Mouse (Mus musculus): ENCODE measurements around the gene Phb2. TPM values are rescaled to one million over a fixed set of nuclear protein-coding genes. Genes with fewer than 3 reads are reported as not detected.

The Phb2 gene
- polyA plus RNA-seq, 1 experiment from 2014 or later, result 335 TPM

DNA sequence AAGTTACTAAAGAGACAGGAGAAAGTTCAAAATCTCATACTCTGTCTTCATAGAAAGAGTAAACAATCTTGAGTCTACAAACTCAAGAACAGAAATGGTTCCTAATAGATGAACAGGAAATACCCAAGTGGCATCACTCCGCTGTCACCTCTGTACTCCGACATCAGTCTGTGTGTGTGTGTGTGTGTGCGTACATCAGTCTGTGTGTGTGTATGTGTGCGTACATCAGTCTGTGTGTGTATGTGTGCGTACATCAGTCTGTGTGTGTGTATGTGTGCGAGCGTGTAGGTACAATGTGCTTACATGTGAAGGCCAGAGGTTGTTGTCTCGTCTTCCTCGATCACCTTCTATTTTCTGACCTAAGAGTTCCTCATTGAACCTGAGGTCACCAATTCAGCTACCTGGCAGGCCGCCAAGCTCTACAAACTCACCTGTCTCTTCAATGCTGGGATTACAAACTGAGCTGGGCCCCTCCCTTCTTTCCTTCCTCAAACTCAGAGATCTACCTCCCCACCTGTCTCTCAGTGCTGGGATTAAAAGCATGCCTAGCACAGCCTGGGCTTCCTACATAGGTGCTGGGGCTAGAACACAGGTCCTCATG is 3.7 kb upstream of the Phb2 start:
- ATAC-seq (replicated peaks; ENCODE audit: insufficient number of reproducible peaks, low FRiP score, low TSS enrichment), result no peak
- WGBS (ENCODE audit: insufficient replicate concordance), result 94% methylated on average over 10 of the region's 10 CpGs
- no peak overlapping the region for H3K9ac ChIP-seq (ENCODE audit: low read depth, low read length)
- no peak overlapping the region for H3K27ac ChIP-seq (ENCODE audit: low read depth, low read length)
- H3K9me3 ChIP-seq (replicated peaks; ENCODE audit: control insufficient read depth, low read length), result no peaks in the 10 kb centered on the region
- peaks cover 8% of the 10 kb centered on the region for H3K4me1 ChIP-seq (ENCODE audit: control insufficient read depth, insufficient read depth, low read length)
- H3K4me3 ChIP-seq (ENCODE audit: low read depth, low read length), result no peak overlapping the region
- no peak overlapping the region for H3K4me2 ChIP-seq
- H3K36me3 ChIP-seq (ENCODE audit: control insufficient read depth, insufficient read depth, low read length), result peaks cover 20% of the 10 kb centered on the region
- H3K27me3 ChIP-seq (ENCODE audit: control insufficient read depth, insufficient read depth, low read length), result no peaks in the 10 kb centered on the region

DNA sequence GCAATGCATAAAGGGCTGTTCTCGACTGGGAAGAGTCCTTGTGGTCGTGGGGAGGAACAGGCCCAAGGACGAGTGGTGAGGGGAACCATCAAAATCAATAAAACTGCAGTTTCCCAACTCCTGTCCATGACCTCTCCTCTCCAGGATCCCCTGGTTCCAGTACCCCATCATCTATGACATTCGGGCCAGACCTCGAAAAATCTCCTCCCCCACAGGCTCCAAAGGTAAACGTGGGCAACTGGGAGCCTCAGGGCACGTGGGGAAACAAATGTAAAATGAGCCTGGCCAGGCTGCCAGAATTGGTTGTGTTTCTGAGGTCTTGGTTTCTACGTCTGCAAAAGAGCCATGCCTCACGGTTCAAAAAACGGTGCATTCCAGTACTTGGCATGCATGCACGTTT is 782 bp downstream of the Phb2 start:
- Histone ChIP-seq H3K27ac (ENCODE audit: low read depth, low read length) (peak overlapping the region; percentile 64), H3K9me3 (replicated peaks; ENCODE audit: control insufficient read depth, low read length) (no peaks in the 10 kb centered on the region), H3K9ac (ENCODE audit: low read depth, low read length) (peak overlapping the region; percentile 98), H3K4me1 (ENCODE audit: control insufficient read depth, insufficient read depth, low read length) (peaks cover 13% of the 10 kb centered on the region), H3K4me2 (peak overlapping the region; percentile 92), H3K4me3 (ENCODE audit: low read depth, low read length) (peak overlapping the region; percentile 63), H3K27me3 (ENCODE audit: control insufficient read depth, insufficient read depth, low read length) (no peaks in the 10 kb centered on the region), H3K36me3 (ENCODE audit: control insufficient read depth, insufficient read depth, low read length) (peaks cover 21% of the 10 kb centered on the region)
- WGBS (ENCODE audit: insufficient replicate concordance), result 15% methylated on average over 11 of the region's 11 CpGs
- ATAC-seq (replicated peaks; ENCODE audit: insufficient number of reproducible peaks, low FRiP score, low TSS enrichment), result no peak

DNA sequence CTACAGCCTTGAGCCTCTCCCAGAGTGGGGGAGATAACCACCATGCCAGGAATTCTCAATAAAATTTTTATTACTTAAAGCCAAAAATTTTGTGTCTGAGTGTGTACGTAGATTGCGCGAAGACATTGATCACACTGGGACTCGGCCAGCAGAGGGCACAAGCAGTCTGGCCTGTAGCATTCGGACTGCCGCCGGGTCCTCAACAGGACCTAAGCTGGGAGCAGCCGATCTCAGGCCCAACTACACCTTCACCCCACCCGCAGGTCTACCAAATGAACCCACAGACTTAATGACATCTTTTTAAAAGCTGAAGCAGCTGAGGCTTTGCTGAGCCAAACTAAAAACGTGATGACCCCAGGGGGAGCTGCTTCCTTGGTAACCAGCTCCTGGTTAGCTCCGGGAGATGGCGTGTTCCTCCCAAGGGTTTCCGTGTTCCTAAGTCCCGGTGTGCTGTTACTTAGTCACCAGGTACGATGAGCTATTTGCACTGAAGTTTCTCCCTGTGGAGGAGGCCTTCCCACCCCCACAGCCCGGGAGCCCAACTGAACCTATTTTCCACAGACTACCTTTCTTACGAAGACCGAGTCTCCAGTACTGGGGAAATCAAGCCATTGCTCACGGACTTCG is 4.8 kb downstream of the Phb2 start:
- WGBS (ENCODE audit: insufficient replicate concordance), result 69% methylated on average over 20 of the region's 20 CpGs
- no peak for ATAC-seq (replicated peaks; ENCODE audit: insufficient number of reproducible peaks, low FRiP score, low TSS enrichment)
- Histone ChIP-seq H3K9ac (ENCODE audit: low read depth, low read length) (no peak overlapping the region), H3K4me2 (no peak overlapping the region), H3K27ac (ENCODE audit: low read depth, low read length) (no peak overlapping the region), H3K4me3 (ENCODE audit: low read depth, low read length) (no peak overlapping the region), H3K9me3 (replicated peaks; ENCODE audit: control insufficient read depth, low read length) (no peaks in the 10 kb centered on the region), H3K4me1 (ENCODE audit: control insufficient read depth, insufficient read depth, low read length) (peaks cover 16% of the 10 kb centered on the region), H3K27me3 (ENCODE audit: control insufficient read depth, insufficient read depth, low read length) (no peaks in the 10 kb centered on the region), H3K36me3 (ENCODE audit: control insufficient read depth, insufficient read depth, low read length) (peaks cover 19% of the 10 kb centered on the region)

DNA sequence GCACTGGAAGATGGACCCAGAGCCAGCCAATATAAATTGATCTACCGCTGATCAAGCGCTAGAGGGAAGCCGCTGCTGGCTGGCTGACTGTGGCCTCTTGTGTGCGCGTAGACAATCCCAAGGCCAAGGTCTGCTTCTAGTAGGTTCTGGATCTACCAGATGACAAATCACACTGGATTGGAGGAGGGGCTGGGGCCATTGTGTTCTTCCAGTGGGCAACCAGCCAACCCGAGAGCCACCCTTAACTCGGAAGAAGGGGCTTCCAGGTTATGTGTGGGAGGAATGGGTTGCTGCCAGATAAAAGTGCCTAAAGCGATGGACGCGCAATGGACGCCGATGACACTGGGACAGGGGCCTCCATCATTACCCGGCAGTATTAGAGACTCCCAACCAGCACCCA is 5.8 kb downstream of the Phb2 start:
- H3K9ac ChIP-seq (ENCODE audit: low read depth, low read length), result no peak overlapping the region
- no peaks in the 10 kb centered on the region for H3K9me3 ChIP-seq (replicated peaks; ENCODE audit: control insufficient read depth, low read length)
- no peak for ATAC-seq (replicated peaks; ENCODE audit: insufficient number of reproducible peaks, low FRiP score, low TSS enrichment)
- H3K4me1 ChIP-seq (ENCODE audit: control insufficient read depth, insufficient read depth, low read length), result peaks cover 15% of the 10 kb centered on the region
- no peaks in the 10 kb centered on the region for H3K27me3 ChIP-seq (ENCODE audit: control insufficient read depth, insufficient read depth, low read length)
- 80% methylated on average over 13 of the region's 13 CpGs for WGBS (ENCODE audit: insufficient replicate concordance)
- no peak overlapping the region for H3K4me2 ChIP-seq
- H3K36me3 ChIP-seq (ENCODE audit: control insufficient read depth, insufficient read depth, low read length), result peaks cover 19% of the 10 kb centered on the region
- no peak overlapping the region for H3K27ac ChIP-seq (ENCODE audit: low read depth, low read length)
- H3K4me3 ChIP-seq (ENCODE audit: low read depth, low read length), result no peak overlapping the region

DNA sequence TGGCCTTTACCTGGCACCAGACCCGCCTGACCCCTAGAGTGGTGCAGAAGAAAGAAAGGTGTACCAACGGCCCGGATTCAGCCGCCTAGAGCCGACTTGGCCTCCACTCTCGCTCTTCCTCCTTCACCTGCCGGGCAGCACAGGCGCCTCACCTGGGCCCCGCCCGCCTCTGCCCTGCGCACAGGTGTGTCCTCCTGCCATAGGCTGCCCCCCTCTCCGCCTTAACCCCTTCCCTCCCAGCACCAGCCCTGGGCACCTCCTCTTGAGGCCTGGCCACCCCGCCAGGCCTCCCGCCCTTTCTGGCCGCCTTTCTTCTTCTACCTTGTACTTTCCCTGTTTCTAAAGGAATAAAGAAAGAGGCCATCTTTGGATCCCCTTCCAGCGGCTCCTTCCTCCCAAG is 6.6 kb downstream of the Phb2 start:
- no peak overlapping the region for H3K27ac ChIP-seq (ENCODE audit: low read depth, low read length)
- H3K27me3 ChIP-seq (ENCODE audit: control insufficient read depth, insufficient read depth, low read length), result no peaks in the 10 kb centered on the region
- no peak for ATAC-seq (replicated peaks; ENCODE audit: insufficient number of reproducible peaks, low FRiP score, low TSS enrichment)
- WGBS (ENCODE audit: insufficient replicate concordance), result 65% methylated on average over 16 of the region's 16 CpGs
- H3K36me3 ChIP-seq (ENCODE audit: control insufficient read depth, insufficient read depth, low read length), result peaks cover 19% of the 10 kb centered on the region
- H3K9me3 ChIP-seq (replicated peaks; ENCODE audit: control insufficient read depth, low read length), result no peaks in the 10 kb centered on the region
- peaks cover 9% of the 10 kb centered on the region for H3K4me1 ChIP-seq (ENCODE audit: control insufficient read depth, insufficient read depth, low read length)
- H3K4me3 ChIP-seq (ENCODE audit: low read depth, low read length), result no peak overlapping the region
- H3K4me2 ChIP-seq, result no peak overlapping the region
- peak overlapping the region; percentile 43; the same call in 1 of the 2 replicates for H3K9ac ChIP-seq (ENCODE audit: low read depth, low read length)

DNA sequence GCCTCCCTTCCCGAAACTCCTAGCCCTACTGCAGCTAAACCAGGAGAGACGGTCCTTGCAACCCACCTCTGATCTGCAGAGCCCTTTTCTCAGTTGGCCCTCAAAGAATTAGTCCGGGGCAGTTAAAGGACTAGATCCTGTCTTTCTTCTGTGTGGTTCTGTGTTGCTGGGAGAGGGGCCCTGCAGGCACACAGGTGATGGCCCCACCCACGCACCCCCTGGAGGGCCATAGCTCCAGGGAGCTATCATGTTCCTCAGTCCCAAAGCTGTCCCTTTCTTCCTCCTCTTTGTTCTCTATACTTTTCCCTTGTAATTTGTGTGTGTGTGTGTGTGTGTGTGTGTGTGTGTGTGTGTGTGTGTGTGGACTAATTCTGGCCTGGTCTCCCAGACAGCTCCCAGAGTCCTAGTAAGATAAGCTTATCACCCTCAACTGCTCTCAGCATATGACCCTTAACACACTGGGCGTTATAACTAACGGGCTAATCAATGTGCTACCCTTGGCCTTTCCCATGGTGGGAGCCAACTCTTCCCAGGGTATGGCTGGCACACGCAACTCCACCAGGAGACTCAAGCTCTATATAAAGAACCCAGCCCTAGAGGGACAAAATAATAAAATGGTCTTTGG is 7.3 kb downstream of the Phb2 start:
- no peaks in the 10 kb centered on the region for H3K9me3 ChIP-seq (replicated peaks; ENCODE audit: control insufficient read depth, low read length)

DNA sequence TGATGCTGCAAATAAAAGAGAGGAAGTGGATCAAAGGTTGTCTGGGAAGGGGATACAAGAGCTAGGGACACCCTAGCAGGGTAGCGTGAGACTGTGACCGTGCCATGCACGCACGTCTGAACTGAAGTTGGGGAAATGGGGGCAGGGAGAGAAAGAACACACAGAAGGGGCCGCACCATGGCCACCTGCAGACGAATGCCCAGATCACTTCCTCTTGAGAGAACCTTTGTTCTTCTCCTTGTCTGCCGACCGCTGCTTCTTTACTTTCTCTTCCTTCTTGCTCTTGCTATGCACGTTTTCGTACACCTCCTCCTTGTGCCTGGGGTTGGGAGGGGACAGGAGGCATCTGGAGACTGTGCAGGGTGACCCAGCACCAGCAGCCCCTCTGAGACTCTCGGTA is 8.8 kb downstream of the Phb2 start:
- Histone ChIP-seq H3K36me3 (ENCODE audit: control insufficient read depth, insufficient read depth, low read length) (peaks cover 7% of the 10 kb centered on the region), H3K4me2 (no peak overlapping the region), H3K4me3 (ENCODE audit: low read depth, low read length) (no peak overlapping the region), H3K27me3 (ENCODE audit: control insufficient read depth, insufficient read depth, low read length) (no peaks in the 10 kb centered on the region), H3K9me3 (replicated peaks; ENCODE audit: control insufficient read depth, low read length) (no peaks in the 10 kb centered on the region), H3K9ac (ENCODE audit: low read depth, low read length) (peak overlapping the region; percentile 10; the same call in 1 of the 2 replicates), H3K27ac (ENCODE audit: low read depth, low read length) (no peak overlapping the region), H3K4me1 (ENCODE audit: control insufficient read depth, insufficient read depth, low read length) (peaks cover 6% of the 10 kb centered on the region)
- no peak for ATAC-seq (replicated peaks; ENCODE audit: insufficient number of reproducible peaks, low FRiP score, low TSS enrichment)
- 79% methylated on average over 11 of the region's 11 CpGs for WGBS (ENCODE audit: insufficient replicate concordance)

More for the DNA sequence above, 7.3 kb downstream of the Phb2 start:
- Histone ChIP-seq H3K4me3 (ENCODE audit: low read depth, low read length) (no peak overlapping the region), H3K36me3 (ENCODE audit: control insufficient read depth, insufficient read depth, low read length) (peaks cover 17% of the 10 kb centered on the region), H3K4me1 (ENCODE audit: control insufficient read depth, insufficient read depth, low read length) (peaks cover 6% of the 10 kb centered on the region), H3K27ac (ENCODE audit: low read depth, low read length) (no peak overlapping the region), H3K9ac (ENCODE audit: low read depth, low read length) (peak overlapping the region; percentile 7; the same call in 1 of the 2 replicates), H3K27me3 (ENCODE audit: control insufficient read depth, insufficient read depth, low read length) (no peaks in the 10 kb centered on the region), H3K4me2 (no peak overlapping the region)
- WGBS (ENCODE audit: insufficient replicate concordance), result 51% methylated on average over 7 of the region's 7 CpGs
- ATAC-seq (replicated peaks; ENCODE audit: insufficient number of reproducible peaks, low FRiP score, low TSS enrichment), result peak; percentile 32; the same call in 1 of the 2 replicates

DNA sequence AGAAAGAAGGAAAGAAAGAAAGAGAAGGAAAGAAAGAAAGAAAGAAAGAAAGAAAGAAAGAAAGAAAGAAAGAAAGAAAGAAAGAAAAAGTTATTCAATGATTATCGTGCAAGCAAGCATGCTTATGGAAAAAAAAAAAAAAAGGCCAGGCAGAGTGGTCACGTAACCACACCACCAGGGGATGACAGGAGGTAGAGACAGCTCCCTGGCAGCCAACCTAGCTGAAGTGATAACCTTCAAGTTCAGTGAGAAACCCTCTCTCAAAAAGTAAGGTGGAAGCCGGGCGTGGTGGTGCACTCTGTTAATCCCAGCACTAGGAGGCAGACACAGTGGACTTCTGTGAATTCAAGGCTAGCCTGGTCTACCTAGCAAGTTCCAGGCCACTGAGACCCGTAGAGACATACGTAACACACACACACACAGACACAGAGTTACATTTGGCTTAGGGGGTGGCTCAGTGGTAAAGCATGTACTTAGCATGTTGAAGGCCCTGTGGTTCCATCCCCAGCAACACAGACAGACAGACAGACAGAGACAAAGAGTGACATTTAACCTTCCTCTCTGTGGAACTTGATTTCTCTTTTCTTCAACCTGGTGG is 10.8 kb downstream of the Phb2 start:
- 75% methylated on average over 6 of the region's 6 CpGs for WGBS (ENCODE audit: insufficient replicate concordance)
- Histone ChIP-seq H3K9ac (ENCODE audit: low read depth, low read length) (no peak overlapping the region), H3K27me3 (ENCODE audit: control insufficient read depth, insufficient read depth, low read length) (no peaks in the 10 kb centered on the region), H3K36me3 (ENCODE audit: control insufficient read depth, insufficient read depth, low read length) (peaks cover under 1% of the 10 kb centered on the region), H3K4me2 (no peak overlapping the region), H3K4me1 (ENCODE audit: control insufficient read depth, insufficient read depth, low read length) (peaks cover 6% of the 10 kb centered on the region), H3K9me3 (replicated peaks; ENCODE audit: control insufficient read depth, low read length) (no peaks in the 10 kb centered on the region), H3K27ac (ENCODE audit: low read depth, low read length) (no peak overlapping the region), H3K4me3 (ENCODE audit: low read depth, low read length) (no peak overlapping the region)
- no peak for ATAC-seq (replicated peaks; ENCODE audit: insufficient number of reproducible peaks, low FRiP score, low TSS enrichment)
